Mouse (Mus musculus): ENCODE results near the gene Eps15. TPM values are rescaled to one million over a fixed set of nuclear protein-coding genes. Genes with fewer than 3 reads are reported as not detected.
A peak's percentile ranks its signal among the peaks of the same experiment; 100 is the strongest.

The Eps15 gene
- polyA plus RNA-seq, 1 experiment from 2014 or later = 77.9 TPM

GRCm38 (mm10) chr4:109281946-109282345, 1.9 kb downstream of the Eps15 start:
- ATAC-seq (ENCODE audit: low FRiP score) (no peak), DNase-seq (ENCODE audit: low spot score) (no peak)
- H3K4me2 ChIP-seq (replicated peaks) = peak overlapping the region; percentile 57
- no peaks in the 10 kb centered on the region for H3K9me3 ChIP-seq (ENCODE audit: control insufficient read depth, low read length)
- WGBS = 86% methylated on average over 1 of the region's 1 CpGs
- H3K4me3 ChIP-seq (replicated peaks; ENCODE audit: low read length) = peak overlapping the region; percentile 73
- H3K36me3 ChIP-seq (replicated peaks; ENCODE audit: control insufficient read depth, insufficient read depth) = no peaks in the 10 kb centered on the region
- H3K4me1 ChIP-seq (replicated peaks; ENCODE audit: control insufficient read depth, insufficient read depth, low read length) = 0 out of 2 replicates have a peak, but pooled peaks cover 4% of the 10 kb centered on the region
- H3K27me3 ChIP-seq (ENCODE audit: control insufficient read depth, insufficient read depth, low read length) = no peaks in the 10 kb centered on the region
- no peak overlapping the region for H3K27ac ChIP-seq
- H3K9ac ChIP-seq = no peak overlapping the region

GRCm38 (mm10) chr4:109294629-109295028, 14.6 kb downstream of the Eps15 start:
- ATAC-seq (ENCODE audit: low FRiP score) (no peak), DNase-seq (ENCODE audit: low spot score) (no peak)
- Histone ChIP-seq H3K4me2 (replicated peaks) (no peak overlapping the region), H3K36me3 (replicated peaks; ENCODE audit: control insufficient read depth, insufficient read depth) (no peaks in the 10 kb centered on the region), H3K9me3 (ENCODE audit: control insufficient read depth, low read length) (no peaks in the 10 kb centered on the region), H3K27ac (no peak overlapping the region), H3K9ac (no peak overlapping the region), H3K27me3 (ENCODE audit: control insufficient read depth, insufficient read depth, low read length) (no peaks in the 10 kb centered on the region), H3K4me3 (replicated peaks; ENCODE audit: low read length) (no peak overlapping the region), H3K4me1 (replicated peaks; ENCODE audit: control insufficient read depth, insufficient read depth, low read length) (no peaks in the 10 kb centered on the region)

GRCm38 (mm10) chr4:109296510-109296909, 16.4 kb downstream of the Eps15 start:
- ATAC-seq (ENCODE audit: low FRiP score) = no peak

GRCm38 (mm10) chr4:109299136-109299535, 19.1 kb downstream of the Eps15 start:
- Histone ChIP-seq H3K4me2 (replicated peaks) (no peak overlapping the region), H3K27ac (no peak overlapping the region), H3K4me3 (replicated peaks; ENCODE audit: low read length) (no peak overlapping the region), H3K9me3 (ENCODE audit: control insufficient read depth, low read length) (no peaks in the 10 kb centered on the region), H3K36me3 (replicated peaks; ENCODE audit: control insufficient read depth, insufficient read depth) (no peaks in the 10 kb centered on the region), H3K4me1 (replicated peaks; ENCODE audit: control insufficient read depth, insufficient read depth, low read length) (no peaks in the 10 kb centered on the region), H3K27me3 (ENCODE audit: control insufficient read depth, insufficient read depth, low read length) (no peaks in the 10 kb centered on the region), H3K9ac (no peak overlapping the region)
- DNase-seq (ENCODE audit: low spot score) = no peak
- no peak for ATAC-seq (ENCODE audit: low FRiP score)

More at GRCm38 (mm10) chr4:109296510-109296909, 16.4 kb downstream of the Eps15 start:
- no peaks in the 10 kb centered on the region for H3K9me3 ChIP-seq (ENCODE audit: control insufficient read depth, low read length)
- H3K27ac ChIP-seq = no peak overlapping the region
- H3K36me3 ChIP-seq (replicated peaks; ENCODE audit: control insufficient read depth, insufficient read depth) = no peaks in the 10 kb centered on the region
- no peak overlapping the region for H3K4me2 ChIP-seq (replicated peaks)
- no peaks in the 10 kb centered on the region for H3K27me3 ChIP-seq (ENCODE audit: control insufficient read depth, insufficient read depth, low read length)
- no peak for DNase-seq (ENCODE audit: low spot score)
- no peaks in the 10 kb centered on the region for H3K4me1 ChIP-seq (replicated peaks; ENCODE audit: control insufficient read depth, insufficient read depth, low read length)
- H3K4me3 ChIP-seq (replicated peaks; ENCODE audit: low read length) = no peak overlapping the region
- WGBS = 80% methylated on average over 2 of the region's 2 CpGs
- no peak overlapping the region for H3K9ac ChIP-seq

DNA sequence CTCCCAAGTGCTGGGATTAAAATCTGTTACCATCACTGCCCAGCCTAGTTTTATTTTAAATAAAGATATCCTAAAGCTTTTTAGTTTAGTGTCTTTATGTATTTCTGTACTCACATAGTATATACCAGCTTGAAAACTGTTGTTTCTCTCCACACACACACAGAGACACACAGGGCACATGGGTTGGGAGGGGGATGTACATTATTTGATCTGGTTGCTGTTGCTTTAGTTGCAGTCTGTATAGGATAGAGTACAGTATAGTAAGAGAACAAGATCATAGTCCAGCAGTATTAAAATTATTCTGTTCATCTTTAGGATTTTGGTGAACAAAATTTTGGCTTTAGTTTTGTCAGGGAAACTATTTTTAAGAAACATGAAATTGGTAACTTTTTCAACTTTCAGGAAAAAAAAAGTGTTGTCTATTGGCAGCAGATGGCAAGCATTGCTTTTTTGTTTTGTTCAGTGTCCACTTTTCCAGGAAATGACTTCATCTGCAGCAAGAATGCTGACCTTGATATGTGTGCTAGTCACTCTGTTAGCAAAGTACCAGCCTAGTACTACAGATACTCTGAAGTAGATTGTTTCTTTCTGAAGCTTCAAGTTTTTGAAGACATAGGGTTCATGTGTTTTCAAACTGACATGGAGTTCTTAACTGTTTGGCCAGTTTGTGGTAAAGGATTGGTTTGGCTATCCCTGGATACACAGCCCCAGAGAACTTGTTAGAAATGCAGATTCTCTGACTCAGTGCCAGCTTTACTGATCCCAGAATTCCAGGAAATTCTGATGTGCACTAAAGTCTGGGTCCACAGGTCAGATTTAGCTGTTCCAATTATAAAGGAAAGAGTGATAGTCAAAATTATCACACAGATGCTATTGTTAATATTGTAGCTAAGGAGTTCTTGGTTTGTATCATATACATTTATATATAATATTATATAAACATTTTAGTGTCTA, 37.1 kb downstream of the Eps15 start:
- Histone ChIP-seq H3K9ac (no peak overlapping the region), H3K27ac (no peak overlapping the region), H3K4me2 (replicated peaks) (no peak overlapping the region), H3K9me3 (ENCODE audit: control insufficient read depth, low read length) (no peaks in the 10 kb centered on the region), H3K27me3 (ENCODE audit: control insufficient read depth, insufficient read depth, low read length) (no peaks in the 10 kb centered on the region), H3K36me3 (replicated peaks; ENCODE audit: control insufficient read depth, insufficient read depth) (peaks cover 5% of the 10 kb centered on the region; the same call in 1 of the 2 replicates), H3K4me3 (replicated peaks; ENCODE audit: low read length) (no peak overlapping the region), H3K4me1 (replicated peaks; ENCODE audit: control insufficient read depth, insufficient read depth, low read length) (no peaks in the 10 kb centered on the region)
- ATAC-seq (ENCODE audit: low FRiP score) = no peak
- no peak for DNase-seq (ENCODE audit: low spot score)

GRCm38 (mm10) chr4:109336796-109337195, 56.7 kb downstream of the Eps15 start:
- no peaks in the 10 kb centered on the region for H3K27me3 ChIP-seq (ENCODE audit: control insufficient read depth, insufficient read depth, low read length)
- no peak overlapping the region for H3K4me3 ChIP-seq (replicated peaks; ENCODE audit: low read length)
- no peak overlapping the region for H3K4me2 ChIP-seq (replicated peaks)
- 90% methylated on average over 4 of the region's 4 CpGs for WGBS
- ATAC-seq (ENCODE audit: low FRiP score) = no peak
- H3K9me3 ChIP-seq (ENCODE audit: control insufficient read depth, low read length) = no peaks in the 10 kb centered on the region
- H3K4me1 ChIP-seq (replicated peaks; ENCODE audit: control insufficient read depth, insufficient read depth, low read length) = no peaks in the 10 kb centered on the region
- H3K36me3 ChIP-seq (replicated peaks; ENCODE audit: control insufficient read depth, insufficient read depth) = 0 out of 2 replicates have a peak, but pooled peaks cover 6% of the 10 kb centered on the region
- no peak overlapping the region for H3K27ac ChIP-seq
- DNase-seq (ENCODE audit: low spot score) = no peak
- H3K9ac ChIP-seq = no peak overlapping the region

- Histone ChIP-seq H3K9me3 (ENCODE audit: control insufficient read depth, low read length) (no peaks in the 10 kb centered on the region), H3K4me2 (replicated peaks) (no peak overlapping the region), H3K36me3 (replicated peaks; ENCODE audit: control insufficient read depth, insufficient read depth) (no peaks in the 10 kb centered on the region), H3K27me3 (ENCODE audit: control insufficient read depth, insufficient read depth, low read length) (no peaks in the 10 kb centered on the region), H3K27ac (no peak overlapping the region), H3K9ac (no peak overlapping the region), H3K4me3 (replicated peaks; ENCODE audit: low read length) (no peak overlapping the region), H3K4me1 (replicated peaks; ENCODE audit: control insufficient read depth, insufficient read depth, low read length) (peaks cover 6% of the 10 kb centered on the region; the same call in 1 of the 2 replicates)
- 67% methylated on average over 1 of the region's 1 CpGs for WGBS
- ATAC-seq (ENCODE audit: low FRiP score) (no peak), DNase-seq (ENCODE audit: low spot score) (no peak)
Measured at GRCm38 (mm10) chr4:109341222-109341621, 61.2 kb downstream of the Eps15 start.

- H3K27me3 ChIP-seq (ENCODE audit: control insufficient read depth, insufficient read depth, low read length) = no peaks in the 10 kb centered on the region
Measured at GRCm38 (mm10) chr4:109342783-109343485, 62.9 kb downstream of the Eps15 start.

GRCm38 (mm10) chr4:109343909-109344308, 63.8 kb downstream of the Eps15 start:
- Histone ChIP-seq H3K4me2 (replicated peaks) (peak overlapping the region; percentile 53), H3K9ac (peak overlapping the region; percentile 67), H3K27ac (peak overlapping the region; percentile 63), H3K36me3 (replicated peaks; ENCODE audit: control insufficient read depth, insufficient read depth) (no peaks in the 10 kb centered on the region), H3K4me1 (replicated peaks; ENCODE audit: control insufficient read depth, insufficient read depth, low read length) (peaks cover 6% of the 10 kb centered on the region; the same call in 1 of the 2 replicates), H3K9me3 (ENCODE audit: control insufficient read depth, low read length) (no peaks in the 10 kb centered on the region), H3K27me3 (ENCODE audit: control insufficient read depth, insufficient read depth, low read length) (no peaks in the 10 kb centered on the region), H3K4me3 (replicated peaks; ENCODE audit: low read length) (peak overlapping the region; percentile 43)
- 32% methylated on average over 5 of the region's 5 CpGs for WGBS
- peak; percentile 66; the same call in 1 of the 2 replicates for ATAC-seq (ENCODE audit: low FRiP score)
- peak; percentile 48 for DNase-seq (ENCODE audit: low spot score)

More at GRCm38 (mm10) chr4:109342783-109343485, 62.9 kb downstream of the Eps15 start:
- Histone ChIP-seq H3K4me3 (replicated peaks; ENCODE audit: low read length) (peak overlapping the region; percentile 43), H3K9me3 (ENCODE audit: control insufficient read depth, low read length) (no peaks in the 10 kb centered on the region), H3K27ac (peak overlapping the region; percentile 75), H3K4me1 (replicated peaks; ENCODE audit: control insufficient read depth, insufficient read depth, low read length) (peaks cover 6% of the 10 kb centered on the region; the same call in 1 of the 2 replicates), H3K4me2 (replicated peaks) (peak overlapping the region; percentile 19; the same call in 1 of the 2 replicates), H3K36me3 (replicated peaks; ENCODE audit: control insufficient read depth, insufficient read depth) (no peaks in the 10 kb centered on the region), H3K9ac (peak overlapping the region; percentile 67)
- peak; percentile 83 for DNase-seq (ENCODE audit: low spot score)
- WGBS = 30% methylated on average over 4 of the region's 4 CpGs
- peak; percentile 94 for ATAC-seq (ENCODE audit: low FRiP score)

Measured in hindbrain, embryonic 14.5 days (tissue).